Mouse (Mus musculus) lung, embryonic 14.5 days (tissue): ENCODE measurements around the gene Cdh23. TPM values are rescaled to one million over a fixed set of nuclear protein-coding genes. Genes with fewer than 3 reads are reported as not detected.

ENCODE experiments used
- ATAC-seq: fragments of 200-750 bp; cut with Nextera tagmentation; 2 replicates; pipeline ENCODE4 v1.8.0; 2017; ENCODE audit warnings: mild to moderate bottlenecking, moderate TSS enrichment, moderate library complexity; ENCODE audit not compliant: insufficient read depth
- DNase-seq: peaks from one replicate; pipeline ENCODE4 v3.0.0-alpha.2; 2015
- H3K27ac ChIP-seq: fragments of 300-500 bp; sonication (generic); 2 replicates; pipeline ENCODE4 v1.5.1; 2014; ENCODE audit warnings: low read depth, mild to moderate bottlenecking, moderate library complexity
- H3K27me3 ChIP-seq: fragments of 300-500 bp; sonication (generic); 2 replicates; pipeline ENCODE4 v1.6.1; 2014; ENCODE audit warnings: low read length, control low read depth; ENCODE audit not compliant: insufficient read depth
- H3K36me3 ChIP-seq: fragments of 300-500 bp; sonication (generic); 2 replicates; pipeline ENCODE4 v1.6.1; 2014; ENCODE audit warnings: control low read depth; ENCODE audit not compliant: insufficient read depth
- H3K4me1 ChIP-seq: fragments of 300-500 bp; sonication (generic); 2 replicates; pipeline ENCODE4 v1.6.1; 2014; ENCODE audit warnings: antibody characterized with exemption, control low read depth; ENCODE audit not compliant: insufficient read depth
- H3K4me2 ChIP-seq: fragments of 300-500 bp; sonication (generic); 2 replicates; pipeline ENCODE4 v1.6.1; 2014; ENCODE audit warnings: mild to moderate bottlenecking
- H3K4me3 ChIP-seq: fragments of 300-500 bp; sonication (generic); 2 replicates; pipeline ENCODE4 v1.5.1; 2014; ENCODE audit warnings: low read depth, low read length
- H3K9ac ChIP-seq: fragments of 300-500 bp; sonication (generic); 2 replicates; pipeline ENCODE4 v1.6.1; 2014
- H3K9me3 ChIP-seq: fragments of 300-500 bp; sonication (generic); 2 replicates; pipeline ENCODE4 v1.6.1; 2016; ENCODE audit warnings: low read depth, low read length, control low read depth
- CTCF ChIP-seq: IDR thresholded peaks from 2 replicates; pipeline ENCODE4 v1.5.1; 2016; ENCODE audit warnings: antibody characterized with exemption, low read depth
- WGBS: fragments of 180-500 bp; shearing (Covaris S2); extraction: QIAGEN DNeasy Blood & Tissue Kit; methylation state at CpG from one replicate; pipeline ENCODE4 v1.1.7; 2014; 5-methylcytosine and 5-hydroxymethylcytosine counted together
- polyA plus RNA-seq: library from polyadenylated mRNA; unstranded; fragments of >200 nt; fragmentation: Nextera tagmentation; extraction: Ambion mirVana; gene quantifications from 2 replicates; pipeline ENCODE4 v1.2.1, GENCODE M21; 2014

Gene Cdh23
- polyA plus RNA-seq, 1 experiment from 2014 or later, result 0.26 TPM

GRCm38 (mm10) chr10:60354003-60354325 lies 342.3 kb downstream of the Cdh23 start:
- H3K4me3 ChIP-seq, result no peak overlapping the region
- no peak overlapping the region for H3K27ac ChIP-seq
- ATAC-seq (no peak), DNase-seq (no peak)
- H3K9me3 ChIP-seq, result no peaks in the 10 kb centered on the region
- H3K4me2 ChIP-seq, result no peak overlapping the region
- 94% methylated on average over 4 of the region's 4 CpGs for WGBS
- no peaks in the 10 kb centered on the region for H3K27me3 ChIP-seq
- no peak overlapping the region for H3K9ac ChIP-seq
- no peak for TF ChIP-seq CTCF
- peaks cover 23% of the 10 kb centered on the region for H3K4me1 ChIP-seq
- no peaks in the 10 kb centered on the region for H3K36me3 ChIP-seq

DNA sequence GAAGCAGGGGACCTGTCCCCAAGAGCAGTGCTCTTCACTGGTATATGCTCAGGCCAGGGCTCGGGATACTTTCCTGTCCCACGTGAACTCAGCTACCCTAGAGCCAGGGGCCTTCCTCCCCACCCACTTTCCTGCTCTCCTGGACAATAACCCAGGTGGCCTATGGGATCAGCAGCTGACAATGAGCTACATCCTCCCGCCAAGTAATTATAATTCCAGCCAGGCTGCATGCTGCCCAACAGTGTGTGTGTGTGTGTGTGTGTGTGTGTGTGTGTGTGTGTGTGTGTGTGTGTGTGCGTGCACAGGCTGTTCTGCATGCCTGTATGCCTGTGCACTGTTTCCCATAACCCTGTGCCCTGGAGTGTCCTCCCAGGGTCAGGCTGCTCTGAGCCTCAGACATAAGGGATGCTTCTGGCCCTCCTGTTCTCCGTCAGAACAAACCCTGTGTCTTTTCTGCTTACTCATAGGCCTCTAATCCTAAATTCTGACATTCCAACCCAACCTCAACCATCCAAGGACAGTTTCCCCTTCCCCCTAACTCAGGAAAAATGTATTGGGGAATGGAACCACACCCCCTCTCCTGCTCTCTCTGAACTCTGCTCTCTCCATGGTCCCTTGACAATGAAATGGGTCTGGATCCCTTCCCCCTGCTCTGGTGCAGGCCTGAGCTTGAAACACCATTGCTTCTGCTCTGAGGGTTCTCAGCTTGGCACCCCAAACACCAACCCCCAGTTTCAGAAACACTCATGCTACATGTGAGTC lies 342.9 kb downstream of the Cdh23 start:
- no peak for TF ChIP-seq CTCF
- no peaks in the 10 kb centered on the region for H3K9me3 ChIP-seq
- no peaks in the 10 kb centered on the region for H3K36me3 ChIP-seq
- 59% methylated on average over 5 of the region's 5 CpGs for WGBS
- DNase-seq (no peak), ATAC-seq (no peak)
- H3K4me1 ChIP-seq, result peaks cover 27% of the 10 kb centered on the region
- H3K27ac ChIP-seq, result peak overlapping the region; percentile 93; the same call in 1 of the 2 replicates
- no peak overlapping the region for H3K4me2 ChIP-seq
- H3K4me3 ChIP-seq, result no peak overlapping the region
- H3K9ac ChIP-seq, result no peak overlapping the region
- no peaks in the 10 kb centered on the region for H3K27me3 ChIP-seq

- no peaks in the 10 kb centered on the region for H3K27me3 ChIP-seq
- no peak overlapping the region for H3K9ac ChIP-seq
- ATAC-seq (peak; percentile 87), DNase-seq (peak; percentile 93)
- TF ChIP-seq CTCF, result peak; percentile 30; the same call in 1 of the 2 replicates
- H3K4me3 ChIP-seq, result no peak overlapping the region
- H3K4me1 ChIP-seq, result peaks cover 34% of the 10 kb centered on the region
- H3K27ac ChIP-seq, result peak overlapping the region; percentile 93
- 10% methylated on average over 7 of the region's 7 CpGs for WGBS
- no peaks in the 10 kb centered on the region for H3K36me3 ChIP-seq
- no peaks in the 10 kb centered on the region for H3K9me3 ChIP-seq
- peak overlapping the region; percentile 50 for H3K4me2 ChIP-seq
Observed at GRCm38 (mm10) chr10:60351761-60352455, 344.4 kb downstream of the Cdh23 start.

- peak; percentile 68 for DNase-seq
- H3K9me3 ChIP-seq, result no peaks in the 10 kb centered on the region
- 9% methylated on average over 3 of the region's 3 CpGs for WGBS
- no peaks in the 10 kb centered on the region for H3K36me3 ChIP-seq
- H3K4me1 ChIP-seq, result peaks cover 41% of the 10 kb centered on the region
- peak overlapping the region; percentile 50 for H3K4me2 ChIP-seq
- peak; percentile 39 for ATAC-seq
- H3K27me3 ChIP-seq, result no peaks in the 10 kb centered on the region
- no peak overlapping the region for H3K4me3 ChIP-seq
- H3K27ac ChIP-seq, result peak overlapping the region; percentile 93
- no peak for TF ChIP-seq CTCF
- no peak overlapping the region for H3K9ac ChIP-seq
Observed at GRCm38 (mm10) chr10:60351248-60351647, 345.0 kb downstream of the Cdh23 start.

DNA sequence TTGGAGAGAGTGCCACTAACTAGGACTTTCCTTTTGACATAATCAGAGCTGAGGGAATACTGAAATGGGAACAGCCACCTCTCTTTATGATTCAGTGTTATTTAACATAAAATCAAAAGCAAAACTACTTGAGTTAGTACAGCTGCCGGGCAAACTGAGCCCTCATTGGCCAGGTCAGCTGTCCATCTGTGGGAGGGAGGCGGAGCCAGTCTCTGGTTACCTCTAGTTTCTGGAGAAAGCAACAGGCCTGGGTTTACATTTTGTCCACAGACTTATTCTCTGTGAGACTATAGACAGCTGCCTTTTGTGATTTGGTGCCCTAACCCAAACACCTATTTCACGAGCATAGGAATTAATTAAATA lies 345.5 kb downstream of the Cdh23 start:
- DNase-seq (peak; percentile 97), ATAC-seq (peak; percentile 38)
- Histone ChIP-seq H3K27me3 (no peaks in the 10 kb centered on the region), H3K9ac (no peak overlapping the region), H3K9me3 (no peaks in the 10 kb centered on the region), H3K36me3 (no peaks in the 10 kb centered on the region), H3K4me3 (peak overlapping the region; percentile 0; the same call in 1 of the 2 replicates), H3K4me2 (peak overlapping the region; percentile 50), H3K4me1 (peaks cover 41% of the 10 kb centered on the region), H3K27ac (peak overlapping the region; percentile 93)
- WGBS, result 7% methylated on average over 3 of the region's 3 CpGs
- TF ChIP-seq CTCF, result no peak

DNA sequence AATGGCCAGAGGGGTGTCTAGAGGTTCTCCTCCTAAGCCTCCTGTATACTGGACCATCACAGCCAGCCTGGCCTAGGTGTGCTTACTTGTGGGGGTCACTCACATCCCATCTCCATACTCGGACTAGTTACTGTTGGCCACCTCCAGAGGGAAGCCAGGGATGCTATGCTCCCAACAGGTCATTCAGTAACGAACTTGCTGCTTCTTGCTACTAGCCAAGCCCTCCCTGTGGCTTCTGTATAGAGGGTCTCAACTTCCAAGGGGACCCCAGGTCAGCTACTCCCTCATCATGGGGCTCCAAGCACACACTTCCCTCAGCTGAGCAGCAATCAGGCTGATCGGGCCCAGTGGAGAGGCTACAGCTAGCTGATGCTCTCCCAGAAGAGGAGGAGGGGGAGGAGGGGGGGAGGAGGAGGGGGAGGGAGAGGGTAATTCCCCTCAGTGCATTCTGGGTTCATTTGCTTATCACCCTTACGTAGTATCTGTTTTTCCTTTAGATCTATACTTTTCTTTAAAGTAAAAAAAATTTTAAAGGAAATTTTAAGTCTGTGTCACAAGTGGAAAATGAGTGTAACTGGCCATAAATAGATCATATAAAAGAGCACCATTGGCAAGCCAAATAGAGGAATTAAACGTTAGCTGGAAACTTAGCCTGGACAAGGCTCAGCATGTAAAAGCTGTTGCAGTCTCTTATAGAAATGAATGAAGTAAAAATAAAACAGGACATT lies 346.0 kb downstream of the Cdh23 start:
- Histone ChIP-seq H3K36me3 (no peaks in the 10 kb centered on the region), H3K4me3 (peak overlapping the region; percentile 0; the same call in 1 of the 2 replicates), H3K27me3 (no peaks in the 10 kb centered on the region), H3K4me2 (peak overlapping the region; percentile 50), H3K4me1 (peaks cover 41% of the 10 kb centered on the region), H3K9ac (no peak overlapping the region), H3K27ac (peak overlapping the region; percentile 93), H3K9me3 (no peaks in the 10 kb centered on the region)
- no peak for TF ChIP-seq CTCF
- WGBS, result 32% methylated on average over 5 of the region's 5 CpGs
- no peak for DNase-seq
- ATAC-seq, result no peak

DNA sequence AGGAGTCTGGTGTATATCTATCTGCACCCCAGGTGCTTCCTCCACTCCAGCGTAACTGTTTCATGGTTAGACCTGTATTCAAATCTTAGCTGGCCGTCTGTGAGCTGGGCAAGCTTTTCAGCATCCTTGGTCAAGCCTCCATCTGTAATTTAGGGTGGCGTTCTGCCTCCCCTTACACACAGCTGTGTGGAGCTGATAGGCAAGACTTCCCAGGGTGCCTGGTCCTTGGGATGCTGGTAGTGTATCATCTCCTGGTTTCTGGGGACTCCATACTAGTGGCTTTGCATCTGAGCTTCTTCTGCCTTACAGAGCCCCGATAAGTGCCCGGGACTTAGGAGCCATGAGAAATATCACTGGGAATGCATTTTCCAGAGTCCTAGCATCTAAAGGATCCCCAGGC lies 346.6 kb downstream of the Cdh23 start:
- no peak for DNase-seq
- Histone ChIP-seq H3K4me3 (no peak overlapping the region), H3K27ac (peak overlapping the region; percentile 93), H3K27me3 (no peaks in the 10 kb centered on the region), H3K9me3 (no peaks in the 10 kb centered on the region), H3K36me3 (no peaks in the 10 kb centered on the region), H3K4me2 (peak overlapping the region; percentile 70; the same call in 1 of the 2 replicates), H3K4me1 (peaks cover 41% of the 10 kb centered on the region), H3K9ac (no peak overlapping the region)
- TF ChIP-seq CTCF, result no peak
- no peak for ATAC-seq
- 89% methylated on average over 5 of the region's 5 CpGs for WGBS
